Mouse (Mus musculus) bone marrow, adult 2 months (tissue): ENCODE results near the gene Dbh.

Experiments
- CTCF ChIP-seq: fragments of 200-500 bp; IDR thresholded peaks from 2 replicates; pipeline ENCODE4 v1.5.1; 2011; ENCODE audit warnings: low read length, control low read depth; ENCODE audit not compliant: control insufficient read depth, insufficient read depth
- POLR2A ChIP-seq: fragments of 200-500 bp; IDR thresholded peaks from 2 replicates; pipeline ENCODE4 v1.6.1; 2011; ENCODE audit warnings: low read depth, mild to moderate bottlenecking, control low read depth, low read length, borderline replicate concordance; ENCODE audit not compliant: control insufficient read depth

- TF ChIP-seq CTCF = no peak
- no peak for TF ChIP-seq POLR2A
Observed at GRCm38 (mm10) chr2:27128990-27129389, 36.0 kb upstream of the Dbh start.
